Mouse (Mus musculus) stomach, postnatal 0 days (tissue): ENCODE data around the gene Ifitm10.
"Not testable (repeated sequence)": the region's sequence is repeated elsewhere in the genome, so short reads cannot be mapped to it uniquely, and the experiment has no call there.

Experiments
- CTCF ChIP-seq: IDR thresholded peaks from 2 replicates; pipeline ENCODE4 v1.5.1; 2016; ENCODE audit warnings: antibody characterized with exemption, low read depth, mild to moderate bottlenecking, moderate library complexity
- EP300 ChIP-seq: optimal IDR thresholded peaks from 2 replicates; pipeline ENCODE3; 2016; ENCODE audit warnings: antibody characterized with exemption

DNA sequence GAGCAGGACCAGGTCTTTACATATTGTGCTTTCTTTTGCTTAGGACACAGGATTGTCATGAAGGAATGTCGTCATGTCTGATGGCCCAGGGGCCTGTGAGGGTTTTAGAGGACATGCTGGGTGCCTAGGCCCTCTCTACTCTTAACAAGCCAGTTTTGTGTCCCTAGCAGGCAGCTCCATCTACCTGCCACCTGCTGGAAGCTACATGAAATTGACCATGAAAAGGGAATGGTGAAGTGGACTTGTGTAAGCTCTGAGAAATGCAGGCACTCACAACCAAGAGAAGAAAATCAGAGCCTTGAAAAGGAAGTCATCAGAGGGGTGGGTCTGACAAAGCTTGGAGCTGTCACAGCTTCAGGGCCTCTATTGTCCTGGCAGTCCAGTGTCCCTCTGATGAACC is 94.3 kb downstream of the Ifitm10 start:
- not testable (repeated sequence) for TF ChIP-seq EP300
- TF ChIP-seq CTCF: peak; percentile 54
